Comparison of ENCODE assay signal across 19 mouse cellular contexts in the genomic region with DNA sequence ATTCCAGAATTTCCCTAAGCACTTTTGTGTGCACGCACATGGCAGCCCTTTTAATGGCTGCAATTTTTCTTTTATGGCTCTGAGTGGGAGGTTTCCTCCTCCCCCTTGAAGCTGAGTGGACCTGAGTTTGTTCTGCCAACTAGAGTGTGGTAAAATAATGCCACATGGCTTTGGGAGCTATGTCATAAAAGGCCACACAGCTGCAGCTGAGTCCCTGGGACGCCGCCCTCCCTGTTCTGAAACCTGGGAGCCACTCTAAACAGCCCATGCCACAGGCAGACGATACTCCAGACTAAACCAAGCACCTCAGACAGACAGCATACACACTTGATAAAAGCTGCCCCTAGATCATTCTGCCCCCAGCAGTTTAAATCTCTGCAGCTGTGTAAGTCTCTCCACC.
A peak's percentile ranks its signal among the peaks of the same experiment; 100 is the strongest.
DNase-seq lines count a peak whose midpoint lies in the region; ATAC-seq lines count a peak whose summit lies in the region.
"Had no signal": no experiment of that assay in that cellular context is flagged by ENCODE, and none has a peak within 500 bp of the region (broad histone marks: within the 10 kb centered on the region; RNA-seq: fewer than 3 reads in every experiment).

No protein-coding gene starts in this region.

- 47% methylated on average over 4 of the region's 4 CpGs for WGBS in forebrain, embryonic 13.5 days
- WGBS in forebrain, embryonic 15.5 days = 39% methylated on average over 4 of the region's 4 CpGs
- 6% methylated on average over 4 of the region's 4 CpGs for WGBS in kidney, embryonic 14.5 days
- WGBS in embryonic facial prominence, embryonic 14.5 days = 37% methylated on average over 4 of the region's 4 CpGs
- 9% methylated on average over 4 of the region's 4 CpGs for WGBS in neural tube, embryonic 13.5 days

- no peak for ATAC-seq in forebrain, embryonic 13.5 days
- no peak for ATAC-seq in forebrain, embryonic 15.5 days (replicated peaks)
- ATAC-seq in kidney, embryonic 14.5 days (ENCODE audit: low FRiP score, low TSS enrichment) = peak; percentile 66
- ATAC-seq in embryonic facial prominence, embryonic 14.5 days (ENCODE audit: low read depth) = no peak
- ATAC-seq in neural tube, embryonic 13.5 days (ENCODE audit: low read depth) = peak; percentile 70
- ATAC-seq: midbrain, embryonic 13.5 days had no signal

- no peaks in the 10 kb centered on the region for H3K27me3 ChIP-seq in forebrain, embryonic 13.5 days
- no peaks in the 10 kb centered on the region for H3K27me3 ChIP-seq in forebrain, embryonic 15.5 days
- H3K27me3 ChIP-seq in kidney, embryonic 14.5 days (ENCODE audit: control insufficient read depth, insufficient read depth, low read length) = no peaks in the 10 kb centered on the region
- H3K27me3 ChIP-seq in embryonic facial prominence, embryonic 14.5 days (replicated peaks; ENCODE audit: control insufficient read depth, insufficient read depth, low read length) = no peaks in the 10 kb centered on the region
- no peaks in the 10 kb centered on the region for H3K27me3 ChIP-seq in neural tube, embryonic 13.5 days
- H3K27me3 ChIP-seq: embryonic facial prominence, embryonic 12.5 days; heart, embryonic 12.5 days; midbrain, embryonic 13.5 days had no signal

- H3K9ac ChIP-seq in forebrain, embryonic 13.5 days = no peak overlapping the region
- H3K9ac ChIP-seq in forebrain, embryonic 15.5 days (replicated peaks) = no peak overlapping the region
- no peak overlapping the region for H3K9ac ChIP-seq in kidney, embryonic 14.5 days (ENCODE audit: low read depth, low read length)
- no peak overlapping the region for H3K9ac ChIP-seq in embryonic facial prominence, embryonic 14.5 days (ENCODE audit: low read depth, low read length)
- no peak overlapping the region for H3K9ac ChIP-seq in neural tube, embryonic 13.5 days
- H3K9ac ChIP-seq: embryonic facial prominence, embryonic 12.5 days; heart, embryonic 12.5 days; midbrain, embryonic 13.5 days had no signal

- no peak overlapping the region for H3K4me3 ChIP-seq in forebrain, embryonic 13.5 days
- no peak overlapping the region for H3K4me3 ChIP-seq in forebrain, embryonic 15.5 days
- no peak overlapping the region for H3K4me3 ChIP-seq in kidney, embryonic 14.5 days (ENCODE audit: low read length)
- no peak overlapping the region for H3K4me3 ChIP-seq in embryonic facial prominence, embryonic 14.5 days (ENCODE audit: low read depth, low read length)
- H3K4me3 ChIP-seq in neural tube, embryonic 13.5 days = no peak overlapping the region
- H3K4me3 ChIP-seq: embryonic facial prominence, embryonic 12.5 days; forebrain, embryonic 10.5 days; heart, embryonic 12.5 days; midbrain, embryonic 13.5 days had no signal

- 0 out of 2 replicates have a peak overlapping the region, but pooled peaks have one; percentile 6 for H3K27ac ChIP-seq in forebrain, embryonic 13.5 days
- H3K27ac ChIP-seq in forebrain, embryonic 15.5 days (replicated peaks) = no peak overlapping the region
- no peak overlapping the region for H3K27ac ChIP-seq in kidney, embryonic 14.5 days (ENCODE audit: low read depth, low read length)
- no peak overlapping the region for H3K27ac ChIP-seq in embryonic facial prominence, embryonic 14.5 days (replicated peaks; ENCODE audit: low read depth, low read length)
- peak overlapping the region; percentile 65 for H3K27ac ChIP-seq in neural tube, embryonic 13.5 days (replicated peaks)
- H3K27ac ChIP-seq: embryonic facial prominence, embryonic 12.5 days; forebrain, embryonic 10.5 days; macrophage; midbrain, embryonic 13.5 days had no signal

- H3K36me3 ChIP-seq in forebrain, embryonic 13.5 days (ENCODE audit: poor library complexity, severe bottlenecking) = no peaks in the 10 kb centered on the region
- no peaks in the 10 kb centered on the region for H3K36me3 ChIP-seq in forebrain, embryonic 15.5 days
- no peaks in the 10 kb centered on the region for H3K36me3 ChIP-seq in kidney, embryonic 14.5 days (ENCODE audit: control insufficient read depth, insufficient read depth, low read length)
- H3K36me3 ChIP-seq in embryonic facial prominence, embryonic 14.5 days (ENCODE audit: control insufficient read depth, insufficient read depth, low read length) = no peaks in the 10 kb centered on the region
- H3K36me3 ChIP-seq in neural tube, embryonic 13.5 days = no peaks in the 10 kb centered on the region
- H3K36me3 ChIP-seq: embryonic facial prominence, embryonic 12.5 days; forebrain, embryonic 10.5 days; heart, embryonic 12.5 days; midbrain, embryonic 13.5 days had no signal

- H3K4me2 ChIP-seq in forebrain, embryonic 13.5 days = no peak overlapping the region
- H3K4me2 ChIP-seq in forebrain, embryonic 15.5 days (replicated peaks) = no peak overlapping the region
- no peak overlapping the region for H3K4me2 ChIP-seq in kidney, embryonic 14.5 days (replicated peaks; ENCODE audit: low read depth, low read length)
- H3K4me2 ChIP-seq in embryonic facial prominence, embryonic 14.5 days (ENCODE audit: low read depth, low read length) = no peak overlapping the region
- H3K4me2 ChIP-seq in neural tube, embryonic 13.5 days = no peak overlapping the region
- H3K4me2 ChIP-seq: embryonic facial prominence, embryonic 12.5 days; heart, embryonic 12.5 days; midbrain, embryonic 13.5 days had no signal

- no peaks in the 10 kb centered on the region for H3K9me3 ChIP-seq in forebrain, embryonic 13.5 days (replicated peaks)
- no peaks in the 10 kb centered on the region for H3K9me3 ChIP-seq in forebrain, embryonic 15.5 days
- no peaks in the 10 kb centered on the region for H3K9me3 ChIP-seq in kidney, embryonic 14.5 days (ENCODE audit: control insufficient read depth, low read length)
- no peaks in the 10 kb centered on the region for H3K9me3 ChIP-seq in embryonic facial prominence, embryonic 14.5 days (ENCODE audit: control insufficient read depth, low read length)
- H3K9me3 ChIP-seq in neural tube, embryonic 13.5 days = no peaks in the 10 kb centered on the region
- H3K9me3 ChIP-seq: embryonic facial prominence, embryonic 12.5 days; forebrain, embryonic 10.5 days; heart, embryonic 12.5 days; midbrain, embryonic 13.5 days had no signal

- no peak for DNase-seq in kidney, postnatal 10 days
- peak; percentile 27 for DNase-seq in embryonic facial prominence, embryonic 14.5 days (ENCODE audit: low spot score)
- DNase-seq in adipocyte (ENCODE audit: low spot score) = no peak
- DNase-seq in urinary bladder, postnatal 10 days (ENCODE audit: low spot score) = no peak
- DNase-seq: adrenal gland, postnatal 36 days; cerebellum, postnatal 14 days; heart, postnatal 36 days; layer of hippocampus, postnatal 36 days; liver; lung, adult 18-20 months had no signal

- H3K4me1 ChIP-seq in forebrain, embryonic 13.5 days = peaks cover 5% of the 10 kb centered on the region; the same call in 1 of the 2 replicates
- no peaks in the 10 kb centered on the region for H3K4me1 ChIP-seq in forebrain, embryonic 15.5 days
- H3K4me1 ChIP-seq in kidney, embryonic 14.5 days (ENCODE audit: control insufficient read depth, insufficient read depth, low read length) = no peaks in the 10 kb centered on the region
- no peaks in the 10 kb centered on the region for H3K4me1 ChIP-seq in embryonic facial prominence, embryonic 14.5 days (ENCODE audit: control insufficient read depth, insufficient read depth, low read length)
- peaks cover 21% of the 10 kb centered on the region for H3K4me1 ChIP-seq in neural tube, embryonic 13.5 days (replicated peaks)
- H3K4me1 ChIP-seq: embryonic facial prominence, embryonic 12.5 days had no signal

Comparison
In these comparisons a context has a peak if more than half of its experiments do, and no peak if none do; other contexts are left out.
1. H3K27ac ChIP-seq: peak in forebrain, embryonic 13.5 days (single experiment) and neural tube, embryonic 13.5 days (single experiment); none in forebrain, embryonic 15.5 days (single experiment), kidney, embryonic 14.5 days (single experiment) and embryonic facial prominence, embryonic 14.5 days (single experiment).
2. ATAC-seq: peak in kidney, embryonic 14.5 days (single experiment) and neural tube, embryonic 13.5 days (single experiment); none in forebrain, embryonic 13.5 days (single experiment), forebrain, embryonic 15.5 days (single experiment) and embryonic facial prominence, embryonic 14.5 days (single experiment).